In genomic region chr2:32646379-32647056, GRCm38 (mm10) we compare ENCODE assay signal across 8 mouse cellular contexts. TPM values are rescaled to one million over a fixed set of nuclear protein-coding genes. Genes with fewer than 3 reads are reported as not detected.
DNase-seq lines count a peak whose midpoint lies in the region; ATAC-seq and TF ChIP-seq lines count a peak whose summit lies in the region.

Gene Eng (plus strand): TSS chr2:32646595.

- WGBS in heart, embryonic 13.5 days, result 39% methylated on average over 31 of the region's 31 CpGs
- WGBS in kidney, embryonic 16.5 days, result 65% methylated on average over 31 of the region's 31 CpGs
- 24% methylated on average over 31 of the region's 31 CpGs for WGBS in liver, embryonic 15.5 days (ENCODE audit: insufficient replicate concordance)
- 66% methylated on average over 31 of the region's 31 CpGs for WGBS in neural tube, embryonic 14.5 days

- TF ChIP-seq CTCF in embryonic fibroblast, embryonic 13.5 days (IDR thresholded peaks at IDR 0.05; ENCODE audit: borderline replicate concordance, insufficient read depth, low read length), result no peak

- TF ChIP-seq POLR2A in embryonic fibroblast, embryonic 13.5 days (IDR thresholded peaks at IDR 0.05; ENCODE audit: low read depth, low read length), result no peak; the same call in 1 of the 2 replicates

- H3K36me3 ChIP-seq in heart, embryonic 13.5 days, result peaks cover 3% of the 10 kb centered on the region
- no peaks in the 10 kb centered on the region for H3K36me3 ChIP-seq in kidney, embryonic 16.5 days (ENCODE audit: insufficient read depth, low read length)
- H3K36me3 ChIP-seq in liver, embryonic 15.5 days (replicated peaks), result no peaks in the 10 kb centered on the region
- no peaks in the 10 kb centered on the region for H3K36me3 ChIP-seq in neural tube, embryonic 14.5 days (ENCODE audit: control insufficient read depth, insufficient read depth, low read length)

- ATAC-seq in heart, embryonic 13.5 days (ENCODE audit: extremely low read depth, insufficient number of reproducible peaks, low FRiP score, low TSS enrichment), result peak; percentile 26; the same call in 1 of the 2 replicates
- peak; percentile 64 for ATAC-seq in kidney, embryonic 16.5 days (ENCODE audit: low FRiP score, low TSS enrichment)
- 0 out of 2 replicates have a peak, but pooled peaks have one; percentile 23 for ATAC-seq in liver, embryonic 15.5 days (ENCODE audit: insufficient read depth)
- ATAC-seq in neural tube, embryonic 14.5 days (ENCODE audit: low read depth), result no peak

- peak within 1 kb of the TSS; percentile 44 for H3K4me3 ChIP-seq in embryonic fibroblast, embryonic 13.5 days (ENCODE audit: insufficient read depth, low read length)
- H3K4me3 ChIP-seq in heart, embryonic 13.5 days, result peak within 1 kb of the TSS; percentile 63
- peak within 1 kb of the TSS; percentile 49 for H3K4me3 ChIP-seq in kidney, embryonic 16.5 days (ENCODE audit: low read length)
- H3K4me3 ChIP-seq in liver, embryonic 15.5 days (replicated peaks), result peak within 1 kb of the TSS; percentile 52
- H3K4me3 ChIP-seq in neural tube, embryonic 14.5 days (ENCODE audit: low read depth, low read length), result peak within 1 kb of the TSS; percentile 17; the same call in 1 of the 2 replicates

- no peak within 1 kb of the TSS for H3K27ac ChIP-seq in embryonic fibroblast, embryonic 13.5 days (ENCODE audit: insufficient read depth, low read length)
- peak within 1 kb of the TSS; percentile 94 for H3K27ac ChIP-seq in heart, embryonic 13.5 days (replicated peaks)
- peak within 1 kb of the TSS; percentile 63 for H3K27ac ChIP-seq in kidney, embryonic 16.5 days (ENCODE audit: low read length)
- peak within 1 kb of the TSS; percentile 69 for H3K27ac ChIP-seq in liver, embryonic 15.5 days (replicated peaks)
- H3K27ac ChIP-seq in neural tube, embryonic 14.5 days (ENCODE audit: low read depth, low read length), result no peak within 1 kb of the TSS

- DNase-seq in adrenal gland, postnatal 10 days, result peak; percentile 66
- no peak for DNase-seq in right cerebral cortex, postnatal 4 days
- no peak for DNase-seq in cerebellum, postnatal 4 days (ENCODE audit: low spot score in 2 of 2)

- peak within 1 kb of the TSS; percentile 66 for H3K4me2 ChIP-seq in heart, embryonic 13.5 days
- H3K4me2 ChIP-seq in kidney, embryonic 16.5 days (replicated peaks; ENCODE audit: low read depth, low read length), result peak within 1 kb of the TSS; percentile 36
- peak within 1 kb of the TSS; percentile 64 for H3K4me2 ChIP-seq in liver, embryonic 15.5 days
- H3K4me2 ChIP-seq in neural tube, embryonic 14.5 days (ENCODE audit: low read depth, low read length), result no peak within 1 kb of the TSS

- peak within 1 kb of the TSS; percentile 87 for H3K9ac ChIP-seq in heart, embryonic 13.5 days
- peak within 1 kb of the TSS; percentile 67 for H3K9ac ChIP-seq in kidney, embryonic 16.5 days (replicated peaks; ENCODE audit: low read length)
- peak within 1 kb of the TSS; percentile 43 for H3K9ac ChIP-seq in liver, embryonic 15.5 days
- no peak within 1 kb of the TSS for H3K9ac ChIP-seq in neural tube, embryonic 14.5 days (replicated peaks; ENCODE audit: low read depth, low read length)

- no peaks in the 10 kb centered on the region for H3K27me3 ChIP-seq in heart, embryonic 13.5 days (replicated peaks)
- no peaks in the 10 kb centered on the region for H3K27me3 ChIP-seq in kidney, embryonic 16.5 days (ENCODE audit: insufficient read depth, low read length)
- H3K27me3 ChIP-seq in liver, embryonic 15.5 days, result no peaks in the 10 kb centered on the region
- H3K27me3 ChIP-seq in neural tube, embryonic 14.5 days (ENCODE audit: control insufficient read depth, insufficient read depth, low read length), result no peaks in the 10 kb centered on the region

- H3K4me1 ChIP-seq in embryonic fibroblast, embryonic 13.5 days (ENCODE audit: control insufficient read depth, insufficient read depth, low read length), result no peaks in the 10 kb centered on the region
- peaks cover 57% of the 10 kb centered on the region for H3K4me1 ChIP-seq in heart, embryonic 13.5 days
- peaks cover 19% of the 10 kb centered on the region for H3K4me1 ChIP-seq in kidney, embryonic 16.5 days (ENCODE audit: insufficient read depth, low read length)
- H3K4me1 ChIP-seq in liver, embryonic 15.5 days (replicated peaks), result peaks cover 43% of the 10 kb centered on the region
- H3K4me1 ChIP-seq in neural tube, embryonic 14.5 days (ENCODE audit: control insufficient read depth, insufficient read depth, low read length), result no peaks in the 10 kb centered on the region

- no peaks in the 10 kb centered on the region for H3K9me3 ChIP-seq in heart, embryonic 13.5 days
- no peaks in the 10 kb centered on the region for H3K9me3 ChIP-seq in kidney, embryonic 16.5 days (ENCODE audit: low read length)
- H3K9me3 ChIP-seq in liver, embryonic 15.5 days (replicated peaks), result no peaks in the 10 kb centered on the region
- no peaks in the 10 kb centered on the region for H3K9me3 ChIP-seq in neural tube, embryonic 14.5 days (ENCODE audit: control insufficient read depth, low read length)

RNA-seq across cellular contexts. Expression of gene Eng, which starts in this region (rescaled TPM):
- total RNA-seq in adrenal gland, postnatal 10 days (2021), result 10 to 100 TPM; 97.9 to 99.9 TPM
- 15.1 and 17.1 TPM in 2 replicates for polyA plus RNA-seq in embryonic fibroblast, embryonic 13.5 days (2011; ENCODE audit: insufficient read length, low read depth, missing spikeins)
- 148 and 155 TPM in 2 replicates for polyA plus RNA-seq in heart, embryonic 13.5 days (2015; fragmentation: Nextera tagmentation; extraction: Ambion mirVana)
- 93.6 and 98.7 TPM in 2 replicates for polyA plus RNA-seq in kidney, embryonic 16.5 days (2015; fragmentation: Nextera tagmentation; extraction: Ambion mirVana)
- polyA plus RNA-seq in liver, embryonic 15.5 days (2015; fragmentation: Nextera tagmentation; extraction: Ambion mirVana), result 23.5 and 29.5 TPM in 2 replicates
- polyA plus RNA-seq in neural tube, embryonic 14.5 days (2014; fragmentation: Nextera tagmentation; extraction: Ambion mirVana), result 13.0 and 22.9 TPM in 2 replicates

Comparison
In these comparisons a context has a peak if more than half of its experiments do, and no peak if none do; other contexts are left out.
1. H3K27ac ChIP-seq: peak in heart, embryonic 13.5 days (single experiment), kidney, embryonic 16.5 days (single experiment) and liver, embryonic 15.5 days (single experiment); none in embryonic fibroblast, embryonic 13.5 days (single experiment) and neural tube, embryonic 14.5 days (single experiment).
2. Peak in every context shown above with its lines, with median percentiles within 50 percentile points of each other: H3K4me3 ChIP-seq.